Mouse (Mus musculus) megakaryocyte, embryonic 14.5 days (primary cell): ENCODE data around the gene Dexi.

Experiments used
- FLI1 ChIP-seq: IDR thresholded peaks from 2 replicates; pipeline ENCODE4 v1.6.1; 2012; ENCODE audit warnings: low read length, inconsistent platforms, mixed read lengths
- GATA1 ChIP-seq: IDR thresholded peaks from 3 replicates; pipeline ENCODE4 v1.6.1; 2012; ENCODE audit warnings: mixed read lengths, low read length, inconsistent platforms, borderline replicate concordance

GRCm38 (mm10) chr16:10544995-10545622, 2.3 kb upstream of the Dexi start, which contains the start of gene Clec16a:
- TF ChIP-seq GATA1 (no peak), FLI1 (no peak)
